Mouse (Mus musculus) spleen, adult 2 months (tissue): ENCODE data around the gene D630023F18Rik. TPM values are rescaled to one million over a fixed set of nuclear protein-coding genes. Genes with fewer than 3 reads are reported as not detected.

Experiments
- DNase-seq, 2 experiments: peaks; one replicate each; pipeline versions ENCODE4 v3.0.0 to v3.0.0-alpha.2; 2012 to 2021; ENCODE audit warnings: low spot score in 2 of 2, low read depth in 1 of 2
- H3K27ac ChIP-seq: fragments of 200-500 bp; 2 replicates; pipeline ENCODE4 v1.5.1; 2012; ENCODE audit warnings: low read length, inconsistent platforms; ENCODE audit not compliant: insufficient read depth
- H3K27me3 ChIP-seq: fragments of 200-500 bp; 2 replicates; pipeline ENCODE4 v1.6.1; 2012; ENCODE audit warnings: mild to moderate bottlenecking, moderate library complexity, low read length, inconsistent platforms; ENCODE audit not compliant: control insufficient read depth, insufficient read depth
- H3K36me3 ChIP-seq: fragments of 200-500 bp; 2 replicates; pipeline ENCODE4 v1.6.1; 2012; ENCODE audit warnings: mild to moderate bottlenecking, low read length, inconsistent platforms; ENCODE audit not compliant: control insufficient read depth, insufficient read depth
- H3K4me1 ChIP-seq: fragments of 200-500 bp; 2 replicates; pipeline ENCODE4 v1.6.1; 2011; ENCODE audit warnings: inconsistent platforms; ENCODE audit not compliant: control insufficient read depth, insufficient read depth, insufficient read length
- H3K4me3 ChIP-seq: fragments of 200-500 bp; 2 replicates; pipeline ENCODE4 v1.5.1; 2011; ENCODE audit warnings: mild to moderate bottlenecking, inconsistent platforms; ENCODE audit not compliant: insufficient read depth, insufficient read length; ENCODE audit errors: extremely low read depth
- CTCF ChIP-seq: fragments of 200-500 bp; IDR thresholded peaks from 2 replicates; pipeline ENCODE4 v1.5.1; 2011; ENCODE audit warnings: mild to moderate bottlenecking, inconsistent platforms; ENCODE audit not compliant: insufficient read depth, insufficient read length, insufficient replicate concordance; ENCODE audit errors: extremely low read depth
- POLR2A ChIP-seq: fragments of 200-500 bp; IDR thresholded peaks from 2 replicates; pipeline ENCODE4 v1.6.1; 2011; ENCODE audit warnings: low read depth, low read length, inconsistent platforms
- WGBS: fragments of 180-500 bp; shearing (Covaris S2); methylation state at CpG from one replicate; pipeline ENCODE4 v1.1.7; 2018; 5-methylcytosine and 5-hydroxymethylcytosine counted together
- polyA plus RNA-seq: library from polyadenylated mRNA; depleted of rRNA; stranded (reverse); fragments of >200 nt; gene quantifications from 2 replicates; pipeline ENCODE4 v1.2.3, GENCODE M21; 2012

The D630023F18Rik gene
- polyA plus RNA-seq, 1 experiment, result not detected

DNA sequence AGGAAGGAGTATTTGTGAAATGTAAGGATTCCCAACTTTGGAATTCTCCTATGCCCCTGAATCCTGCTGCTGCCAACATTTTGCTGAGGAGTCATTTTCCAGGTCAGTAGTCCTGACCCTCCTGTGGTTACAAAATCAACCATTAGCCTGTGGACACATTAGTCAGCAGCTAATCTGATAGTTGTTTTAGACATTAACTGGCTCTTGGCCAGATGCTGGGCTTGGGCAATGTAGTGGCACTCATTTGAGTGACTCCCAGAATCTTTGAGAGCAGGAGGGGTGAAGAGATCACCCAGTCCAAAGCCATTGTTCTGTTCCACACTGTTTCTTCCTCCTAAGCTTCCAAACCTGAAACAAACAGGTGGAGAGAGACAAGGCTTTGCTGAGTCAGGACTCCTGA, 31.8 kb upstream of the D630023F18Rik start:
- no peak for DNase-seq
- no peaks in the 10 kb centered on the region for H3K4me1 ChIP-seq
- H3K4me3 ChIP-seq, result no peak overlapping the region
- H3K36me3 ChIP-seq, result peaks cover 1% of the 10 kb centered on the region; the same call in 1 of the 2 replicates
- H3K27ac ChIP-seq, result no peak overlapping the region
- no peak for TF ChIP-seq CTCF
- TF ChIP-seq POLR2A, result no peak
- H3K27me3 ChIP-seq, result no peaks in the 10 kb centered on the region

DNA sequence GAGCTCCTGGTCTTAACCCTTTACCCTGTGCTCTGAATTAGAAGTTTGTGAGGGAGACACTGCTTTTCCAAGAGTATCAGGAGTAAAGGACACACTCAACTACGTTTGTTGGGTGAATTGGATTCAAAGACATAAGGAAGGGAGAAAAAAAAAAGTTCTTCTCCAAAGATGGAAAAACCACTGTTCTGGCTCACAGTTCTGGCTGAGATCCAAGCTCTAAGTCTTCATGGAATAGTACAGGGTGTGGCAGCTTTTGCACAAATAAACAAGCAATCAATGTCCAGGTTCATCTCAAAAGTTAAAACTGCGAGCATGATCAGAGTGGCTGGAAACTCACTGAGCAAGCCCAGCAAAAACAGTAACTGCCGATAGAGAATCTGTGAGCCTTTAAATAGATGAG, 25.0 kb upstream of the D630023F18Rik start:
- Histone ChIP-seq H3K27ac (no peak overlapping the region), H3K4me3 (no peak overlapping the region), H3K27me3 (no peaks in the 10 kb centered on the region), H3K4me1 (no peaks in the 10 kb centered on the region), H3K36me3 (no peaks in the 10 kb centered on the region)
- no peak for DNase-seq
- 77% methylated on average over 3 of the region's 3 CpGs for WGBS
- TF ChIP-seq POLR2A, result no peak
- no peak for TF ChIP-seq CTCF

DNA sequence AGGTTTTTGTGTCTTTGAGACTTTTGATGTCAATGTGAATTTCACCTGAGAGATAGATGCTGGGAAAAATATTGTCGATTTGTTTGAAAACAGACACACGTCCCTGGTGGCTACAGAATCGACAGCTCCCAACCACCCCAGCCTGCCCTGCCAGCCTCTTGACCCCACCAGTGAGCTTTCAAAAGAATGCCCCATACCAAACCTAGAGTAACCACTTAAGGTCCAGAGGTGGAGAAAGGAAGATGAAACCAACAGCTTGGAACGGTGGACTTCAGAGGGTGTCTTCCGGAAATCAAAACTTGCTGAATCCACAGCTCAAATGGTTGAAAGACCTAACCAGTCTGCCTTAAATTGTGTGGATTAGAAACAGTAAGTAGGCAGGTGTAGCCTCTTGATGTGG, 24.3 kb upstream of the D630023F18Rik start:
- no peak for DNase-seq

DNA sequence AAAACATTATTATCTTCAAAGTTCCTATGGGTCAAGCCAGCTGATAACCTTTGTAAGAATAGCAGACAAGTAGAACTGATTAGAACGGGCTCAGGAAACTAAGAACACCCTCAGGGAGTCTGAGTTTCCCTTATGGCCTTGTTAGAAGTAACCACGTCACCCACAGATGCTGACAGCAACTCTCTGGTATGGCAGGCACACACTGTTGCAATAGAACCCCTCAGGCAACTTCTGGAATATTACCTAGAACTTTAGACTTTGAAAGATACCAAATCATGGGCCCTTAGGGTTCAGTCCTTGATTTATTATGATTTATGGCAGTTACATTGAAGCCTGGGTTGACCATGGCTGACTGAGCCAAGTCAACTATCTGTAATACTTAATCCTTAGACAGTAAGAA, 23.6 kb upstream of the D630023F18Rik start:
- TF ChIP-seq POLR2A (no peak), CTCF (no peak)
- Histone ChIP-seq H3K27ac (no peak overlapping the region), H3K4me1 (no peaks in the 10 kb centered on the region), H3K4me3 (no peak overlapping the region), H3K36me3 (no peaks in the 10 kb centered on the region), H3K27me3 (no peaks in the 10 kb centered on the region)
- 42% methylated on average over 2 of the region's 2 CpGs for WGBS
- DNase-seq, result no peak

More for the DNA sequence above, 24.3 kb upstream of the D630023F18Rik start:
- Histone ChIP-seq H3K4me3 (no peak overlapping the region), H3K4me1 (no peaks in the 10 kb centered on the region), H3K36me3 (no peaks in the 10 kb centered on the region), H3K27me3 (no peaks in the 10 kb centered on the region), H3K27ac (no peak overlapping the region)
- TF ChIP-seq CTCF, result no peak
- TF ChIP-seq POLR2A, result no peak
- 96% methylated on average over 5 of the region's 5 CpGs for WGBS

DNA sequence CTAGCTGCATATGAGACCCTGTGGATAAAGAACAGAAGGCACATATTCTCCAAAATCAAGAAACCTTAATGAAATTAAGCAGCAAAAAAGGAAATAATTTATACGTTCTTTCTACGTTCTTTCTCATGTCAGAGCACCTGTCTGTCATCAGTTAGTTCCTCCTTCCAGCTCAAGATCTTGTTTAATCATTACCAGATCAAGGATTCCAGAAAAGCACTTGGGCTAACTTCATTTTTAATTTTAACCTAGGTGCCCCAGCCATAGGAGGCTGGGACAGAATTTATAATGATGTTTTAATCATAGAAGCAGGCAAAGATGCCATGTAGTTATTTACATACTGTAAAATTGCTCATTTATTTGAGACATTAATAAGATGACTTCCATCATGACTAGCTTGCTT, 21.8 kb upstream of the D630023F18Rik start:
- 94% methylated on average over 2 of the region's 2 CpGs for WGBS
- H3K27me3 ChIP-seq, result no peaks in the 10 kb centered on the region

DNA sequence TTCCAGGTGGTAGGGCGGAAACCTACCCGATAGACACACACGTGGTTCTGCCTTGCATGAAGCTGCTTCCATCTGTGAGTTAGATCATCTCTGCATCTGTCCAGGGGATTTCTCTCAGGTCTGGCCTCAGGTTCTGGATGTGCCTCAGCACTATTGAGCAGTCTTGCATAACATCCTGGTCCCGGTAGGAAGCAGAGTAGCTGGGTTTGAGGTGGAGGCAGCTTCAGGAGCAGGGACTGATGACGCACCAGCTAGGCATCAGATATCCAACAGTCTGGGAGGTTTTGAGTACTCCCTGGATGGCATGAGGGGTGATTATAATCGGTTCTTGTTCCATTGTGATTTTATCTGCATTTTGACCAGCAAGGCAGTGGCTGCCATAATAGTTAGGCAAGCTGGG, 14.5 kb upstream of the D630023F18Rik start:
- TF ChIP-seq POLR2A, result no peak
- no peak for TF ChIP-seq CTCF
- Histone ChIP-seq H3K36me3 (no peaks in the 10 kb centered on the region), H3K27me3 (no peaks in the 10 kb centered on the region), H3K4me1 (no peaks in the 10 kb centered on the region), H3K27ac (no peak overlapping the region), H3K4me3 (no peak overlapping the region)
- DNase-seq, result no peak
- WGBS, result 91% methylated on average over 6 of the region's 6 CpGs

More for the DNA sequence above, 21.8 kb upstream of the D630023F18Rik start:
- Histone ChIP-seq H3K36me3 (no peaks in the 10 kb centered on the region), H3K4me3 (no peak overlapping the region), H3K4me1 (no peaks in the 10 kb centered on the region), H3K27ac (no peak overlapping the region)
- no peak for TF ChIP-seq POLR2A
- TF ChIP-seq CTCF, result no peak
- DNase-seq, result no peak

DNA sequence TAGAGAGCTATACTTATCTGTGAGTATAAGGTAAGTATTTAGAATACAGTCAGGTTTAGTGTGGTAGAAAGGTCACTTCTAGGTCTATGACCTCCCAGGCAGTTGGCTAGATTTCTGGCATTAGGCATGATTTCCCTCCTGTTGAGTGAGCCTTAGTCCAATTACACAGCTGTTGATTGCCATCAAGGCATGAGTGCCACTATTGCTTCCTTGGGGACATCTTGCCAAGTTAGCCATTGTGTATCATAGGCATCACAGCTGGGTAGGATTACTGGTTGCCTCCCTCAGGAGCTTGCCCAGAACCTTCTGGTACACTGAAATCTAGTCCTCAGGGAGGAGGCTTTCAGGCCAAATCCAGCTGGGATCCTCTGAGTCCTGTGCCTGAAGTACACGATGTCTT, 9.8 kb upstream of the D630023F18Rik start:
- Histone ChIP-seq H3K4me1 (no peaks in the 10 kb centered on the region), H3K4me3 (no peak overlapping the region), H3K36me3 (no peaks in the 10 kb centered on the region), H3K27ac (no peak overlapping the region), H3K27me3 (no peaks in the 10 kb centered on the region)
- WGBS, result 84% methylated on average over 1 of the region's 1 CpGs
- no peak for DNase-seq
- TF ChIP-seq CTCF (no peak), POLR2A (no peak)
